Mouse (Mus musculus) left cerebral cortex, adult 2 months (tissue): Measurements from ENCODE around the gene Gm11060. TPM values are rescaled to one million over a fixed set of nuclear protein-coding genes. Genes with fewer than 3 reads are reported as not detected.

Source experiments
- DNase-seq, 2 experiments: peaks; one replicate each; pipeline ENCODE4 v3.0.0; 2021 to 2022; ENCODE audit warnings: low spot score in 2 of 2, mixed read lengths in 1 of 2; ENCODE audit errors: extremely low spot score in 1 of 2
- H3K27ac ChIP-seq: fragments of 200-600 bp; 2 replicates; pipeline ENCODE4 v1.8.1; 2022
- H3K4me3 ChIP-seq: fragments of 200-600 bp; 2 replicates; pipeline ENCODE4 v1.8.1; 2022
- CTCF ChIP-seq: fragments of 200-600 bp; IDR thresholded peaks from 2 replicates; pipeline ENCODE4 v1.8.1; 2022; ENCODE audit warnings: antibody characterized with exemption, mild to moderate bottlenecking, moderate library complexity
- intact Hi-C: fragments of 180-260 bp; cut with DNase I; formaldehyde crosslinking; loops from one replicate; pipeline ENCODE4 v1.15.1; 2025
- total RNA-seq, 2 experiments: library from RNA; stranded (reverse); gene quantifications; 2 replicates each; pipeline ENCODE4 v1.2.3; 2021

The Gm11060 gene
- total RNA-seq, 2 experiments from 2014 or later, result not detected

DNA sequence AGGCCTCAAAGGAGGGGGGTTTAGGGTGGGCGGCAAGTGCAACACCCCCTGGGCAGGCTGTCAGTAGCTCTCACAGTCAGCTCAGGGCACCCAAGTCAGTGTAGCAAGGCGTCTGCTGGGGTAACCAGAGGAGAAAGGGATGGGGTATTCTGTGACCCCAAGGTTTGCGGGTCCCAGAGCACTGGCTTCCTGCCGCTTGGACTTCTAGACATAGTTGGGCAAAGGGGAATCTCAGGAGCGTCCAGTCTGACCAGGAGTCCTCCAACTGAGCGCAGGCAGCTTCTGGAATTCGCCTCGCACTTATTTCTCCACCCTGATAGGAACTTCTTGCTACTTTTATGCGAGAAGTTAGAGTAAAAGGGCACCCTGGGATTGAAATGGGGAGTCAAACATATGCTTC lies 32.1 kb downstream of the Gm11060 start:
- no peak for TF ChIP-seq CTCF
- no peak overlapping the region for H3K27ac ChIP-seq
- no peak overlapping the region for H3K4me3 ChIP-seq
- intact Hi-C loops, result no loop called here
- no peak for DNase-seq

DNA sequence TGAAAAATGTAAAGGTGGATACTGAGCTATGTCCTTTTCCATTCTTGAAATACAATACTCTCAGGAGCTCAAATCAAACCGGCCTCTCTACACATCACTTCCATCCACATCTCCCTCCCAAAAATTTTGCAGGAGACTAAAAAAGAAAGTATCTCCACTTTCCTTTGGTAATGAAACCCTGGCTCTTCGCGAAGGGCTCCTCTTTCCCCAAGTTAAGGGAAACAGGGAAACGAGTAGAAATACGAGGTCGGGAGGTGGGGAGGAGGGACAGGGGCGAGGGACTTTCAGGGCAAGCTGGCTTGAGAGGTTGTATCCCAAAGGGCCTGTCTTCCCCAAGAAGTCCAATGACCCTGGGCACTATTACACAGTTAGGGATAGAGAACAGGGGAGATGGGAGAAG lies 32.6 kb downstream of the Gm11060 start:
- TF ChIP-seq CTCF, result no peak
- no peak for DNase-seq
- Histone ChIP-seq H3K4me3 (no peak overlapping the region), H3K27ac (no peak overlapping the region)
- intact Hi-C loops, result no loop called here

DNA sequence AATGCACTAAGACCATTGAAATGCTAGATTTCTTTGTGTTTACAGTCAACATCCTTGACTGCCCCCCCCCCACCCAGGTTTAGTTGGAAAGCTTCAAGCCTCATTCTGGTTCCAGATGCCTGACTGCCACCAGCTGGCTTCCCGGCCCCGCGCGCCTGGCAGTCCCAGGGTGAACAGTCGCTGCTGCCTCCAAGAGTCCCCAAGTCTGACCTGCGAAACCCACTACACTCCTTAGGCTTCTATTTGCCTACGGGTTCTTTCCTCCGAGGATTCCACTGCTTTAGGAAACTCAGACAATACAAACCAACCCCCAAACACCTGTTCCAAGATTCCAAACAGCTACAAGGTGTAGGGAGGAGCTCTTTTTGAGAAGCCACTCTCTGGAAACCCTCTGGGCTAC lies 33.4 kb downstream of the Gm11060 start:
- intact Hi-C loops, result loop anchor here (5.0 kb wide), 2 partner anchors 547 to 562 kb away; no protein-coding TSS in a partner anchor
- no peak for DNase-seq
- TF ChIP-seq CTCF, result no peak
- no peak overlapping the region for H3K27ac ChIP-seq
- no peak overlapping the region for H3K4me3 ChIP-seq

DNA sequence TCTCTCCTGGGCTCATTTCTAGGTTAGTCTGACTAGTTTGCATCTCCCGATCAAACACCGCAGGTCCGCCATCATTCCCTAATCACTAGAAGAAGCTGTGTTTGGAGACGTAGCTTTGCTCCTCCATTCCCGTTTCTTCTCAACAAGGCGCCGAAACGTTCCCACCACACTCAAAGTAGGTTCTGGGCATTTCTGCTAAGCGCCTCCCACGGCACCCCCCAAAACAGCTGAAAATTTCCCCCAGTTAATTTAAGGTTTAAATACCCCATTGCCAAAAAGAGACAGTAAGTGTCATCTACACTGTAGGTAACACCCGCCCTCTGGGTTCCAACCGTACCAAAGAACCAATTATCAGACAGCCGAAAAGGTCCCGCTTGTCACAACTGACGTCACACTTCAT lies 33.8 kb downstream of the Gm11060 start:
- Histone ChIP-seq H3K4me3 (no peak overlapping the region), H3K27ac (no peak overlapping the region)
- DNase-seq, result no peak
- intact Hi-C loops, result loop anchor here (5.0 kb wide), 2 partner anchors 547 to 562 kb away; no protein-coding TSS in a partner anchor
- no peak for TF ChIP-seq CTCF

DNA sequence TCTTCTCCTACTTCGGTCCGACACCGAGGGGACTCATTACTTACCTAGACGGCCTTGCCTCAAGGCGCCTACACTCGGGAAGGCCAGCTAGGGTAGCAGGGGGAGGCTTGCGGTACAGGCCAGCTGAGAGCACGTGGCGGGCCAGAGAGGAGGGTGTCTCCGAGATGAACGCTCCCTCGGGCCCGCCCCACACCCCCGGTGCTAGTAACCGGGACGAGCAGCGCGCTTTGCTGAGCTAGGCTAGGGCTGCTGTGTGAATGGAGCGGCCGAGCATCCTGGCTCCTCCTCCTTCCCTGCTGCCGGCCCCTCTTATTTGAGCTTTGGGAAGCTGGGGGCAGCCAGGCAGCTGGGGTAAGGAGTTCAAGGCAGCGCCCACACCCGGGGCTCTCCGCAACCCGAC lies 34.5 kb downstream of the Gm11060 start, which contains the start of gene Wt1:
Gene Wt1, plus strand, starts transcription at position 251 of the 400 bp plus-strand sequence.
- Histone ChIP-seq H3K27ac (no peak within 1 kb of the TSS), H3K4me3 (no peak within 1 kb of the TSS)
- intact Hi-C loops, result loop anchor here (5.0 kb wide), 2 partner anchors 546 to 561 kb away; no protein-coding TSS in a partner anchor
- no peak for DNase-seq
- TF ChIP-seq CTCF, result no peak

DNA sequence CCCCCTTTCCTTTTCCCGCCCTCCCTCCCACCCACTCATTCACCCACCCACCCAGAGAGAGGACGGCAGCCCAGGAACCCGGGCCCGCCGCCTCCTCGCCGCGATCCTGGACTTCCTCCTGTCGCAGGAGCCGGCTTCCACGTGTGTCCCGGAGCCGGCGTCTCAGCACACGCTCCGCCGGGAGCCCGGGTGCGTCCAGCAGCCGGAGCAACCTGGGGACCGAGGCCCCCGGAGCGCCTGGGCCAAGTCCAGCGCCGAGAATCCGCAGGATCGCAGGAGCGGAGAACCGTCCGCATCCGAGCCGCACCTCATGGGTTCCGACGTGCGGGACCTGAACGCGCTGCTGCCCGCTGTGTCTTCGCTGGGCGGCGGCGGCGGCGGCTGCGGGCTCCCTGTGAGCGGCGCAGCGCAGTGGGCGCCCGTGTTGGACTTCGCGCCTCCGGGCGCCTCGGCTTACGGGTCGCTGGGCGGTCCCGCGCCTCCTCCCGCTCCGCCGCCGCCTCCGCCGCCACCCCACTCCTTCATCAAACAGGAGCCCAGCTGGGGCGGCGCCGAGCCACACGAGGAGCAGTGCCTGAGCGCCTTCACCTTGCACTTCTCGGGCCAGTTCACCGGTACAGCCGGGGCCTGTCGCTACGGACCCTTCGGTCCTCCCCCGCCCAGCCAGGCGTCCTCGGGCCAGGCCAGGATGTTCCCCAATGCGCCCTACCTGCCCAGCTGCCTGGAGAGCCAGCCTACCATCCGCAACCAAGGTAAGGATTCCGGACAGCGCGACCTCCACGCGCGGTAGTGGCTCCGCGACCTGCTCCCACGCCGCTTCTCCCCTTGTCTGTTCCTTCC lies 35.1 kb downstream of the Gm11060 start:
- Histone ChIP-seq H3K4me3 (no peak overlapping the region), H3K27ac (no peak overlapping the region)
- no peak for DNase-seq
- no peak for TF ChIP-seq CTCF
- intact Hi-C loops, result loop anchor here (5.0 kb wide), 2 partner anchors 545 to 560 kb away; no protein-coding TSS in a partner anchor

DNA sequence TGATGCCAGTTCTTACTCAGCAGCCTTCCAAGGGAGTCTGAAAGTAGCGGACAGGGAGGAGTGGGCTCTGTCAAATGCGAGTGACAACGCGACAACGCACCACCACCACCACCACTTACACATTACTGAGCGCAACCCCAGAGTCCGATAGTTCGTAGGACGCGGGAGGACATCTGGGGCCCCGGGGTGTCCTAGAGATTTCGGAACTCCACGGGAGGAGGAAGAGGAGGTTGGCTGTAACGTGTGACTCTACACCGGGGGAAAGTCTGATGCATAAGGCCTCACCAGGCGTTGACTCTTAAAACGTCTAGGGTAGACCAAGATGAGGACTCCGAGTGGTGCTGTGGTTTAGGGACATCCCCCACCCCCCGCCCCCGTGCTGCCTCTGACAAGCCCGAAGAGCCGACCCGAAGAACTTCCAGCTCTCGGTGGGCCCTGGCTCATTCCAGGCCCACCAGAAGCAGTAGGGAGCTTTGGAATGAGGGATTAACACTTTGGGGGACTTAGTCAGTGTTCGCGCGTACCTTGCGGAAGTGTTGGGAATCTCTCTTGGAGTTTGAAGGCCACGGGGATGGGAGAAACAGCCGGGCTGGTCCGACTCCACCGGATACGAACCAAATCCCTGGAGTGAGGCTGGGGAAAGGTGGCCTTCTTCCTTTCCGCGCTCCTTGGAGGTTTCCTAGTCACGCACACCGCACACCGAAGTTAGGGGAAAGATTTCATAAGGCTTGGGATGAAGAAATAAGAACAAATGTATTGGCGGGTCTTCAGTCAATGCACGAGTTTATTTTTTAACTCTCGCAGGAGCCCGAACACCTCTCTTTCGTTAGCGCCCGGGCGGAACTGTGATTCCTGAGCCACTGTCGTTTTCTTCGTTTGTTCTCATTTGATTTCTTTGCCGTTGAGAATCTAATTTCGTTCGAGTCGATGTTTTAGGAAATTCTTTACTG lies 36.0 kb downstream of the Gm11060 start:
- DNase-seq, result no peak
- intact Hi-C loops, result loop anchor here (5.0 kb wide), 2 partner anchors 544 to 559 kb away; no protein-coding TSS in a partner anchor

DNA sequence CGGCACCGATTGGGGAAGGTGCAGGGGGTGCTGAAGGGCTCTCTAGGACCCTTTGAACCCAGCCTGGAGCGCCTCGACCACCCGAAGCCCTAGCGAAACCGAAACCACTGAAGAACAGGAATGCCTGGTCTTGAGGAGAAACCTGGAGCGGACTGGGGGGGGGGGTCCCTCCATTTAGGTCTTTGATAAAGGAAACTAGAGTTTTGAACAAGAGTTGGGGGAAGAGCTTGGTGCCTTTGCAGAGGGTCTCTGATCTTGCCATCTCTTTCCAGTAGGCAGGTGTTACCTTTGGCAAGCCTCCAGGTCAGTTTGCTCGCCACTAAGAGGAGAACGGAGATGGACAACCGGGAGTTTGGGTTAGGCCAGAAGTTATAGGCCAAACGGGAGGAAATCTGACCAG lies 36.7 kb downstream of the Gm11060 start:
- Histone ChIP-seq H3K4me3 (no peak overlapping the region), H3K27ac (no peak overlapping the region)
- DNase-seq, result no peak
- no peak for TF ChIP-seq CTCF
- intact Hi-C loops, result loop anchor here (5.0 kb wide), 2 partner anchors 544 to 559 kb away; no protein-coding TSS in a partner anchor

More for the DNA sequence above, 36.0 kb downstream of the Gm11060 start:
- no peak for TF ChIP-seq CTCF
- no peak overlapping the region for H3K27ac ChIP-seq
- no peak overlapping the region for H3K4me3 ChIP-seq

DNA sequence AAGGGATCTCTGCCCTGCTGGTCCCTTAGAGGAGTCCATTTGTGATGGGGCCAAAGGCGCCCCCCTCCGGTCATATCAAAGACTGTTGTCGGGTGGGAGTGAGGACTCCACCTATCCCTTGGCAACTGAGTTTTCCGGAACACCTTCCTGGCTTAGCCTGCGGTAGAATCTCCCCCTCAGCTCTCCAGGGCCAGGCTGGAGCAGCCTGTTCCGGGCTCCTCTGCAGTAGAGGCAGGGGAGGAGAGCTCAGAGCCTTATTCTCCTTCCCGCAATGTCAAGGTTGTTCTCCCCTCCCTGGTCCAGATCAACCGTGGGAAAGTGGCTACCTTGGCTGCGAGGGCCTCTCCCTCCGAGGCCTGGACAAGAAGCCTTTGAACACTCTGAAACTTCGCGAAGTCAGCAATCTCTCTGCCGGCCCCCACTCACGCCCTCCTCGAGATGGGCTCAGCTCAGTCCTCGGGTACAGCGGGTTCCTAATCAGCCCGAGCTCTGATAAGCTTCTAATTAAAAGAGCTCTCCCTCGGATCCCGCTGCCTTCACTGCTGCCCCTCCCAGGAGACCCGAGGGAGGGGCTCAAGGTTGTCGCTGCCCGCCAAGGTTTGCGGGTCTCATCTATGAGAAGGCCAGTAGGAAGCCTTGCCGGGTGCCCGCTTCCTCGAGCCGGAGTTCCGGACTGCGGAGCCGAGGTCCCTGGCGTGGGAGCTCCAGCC lies 38.7 kb downstream of the Gm11060 start:
- Histone ChIP-seq H3K27ac (no peak overlapping the region), H3K4me3 (no peak overlapping the region)
- intact Hi-C loops, result no loop called here
- DNase-seq, result no peak
- TF ChIP-seq CTCF, result no peak

DNA sequence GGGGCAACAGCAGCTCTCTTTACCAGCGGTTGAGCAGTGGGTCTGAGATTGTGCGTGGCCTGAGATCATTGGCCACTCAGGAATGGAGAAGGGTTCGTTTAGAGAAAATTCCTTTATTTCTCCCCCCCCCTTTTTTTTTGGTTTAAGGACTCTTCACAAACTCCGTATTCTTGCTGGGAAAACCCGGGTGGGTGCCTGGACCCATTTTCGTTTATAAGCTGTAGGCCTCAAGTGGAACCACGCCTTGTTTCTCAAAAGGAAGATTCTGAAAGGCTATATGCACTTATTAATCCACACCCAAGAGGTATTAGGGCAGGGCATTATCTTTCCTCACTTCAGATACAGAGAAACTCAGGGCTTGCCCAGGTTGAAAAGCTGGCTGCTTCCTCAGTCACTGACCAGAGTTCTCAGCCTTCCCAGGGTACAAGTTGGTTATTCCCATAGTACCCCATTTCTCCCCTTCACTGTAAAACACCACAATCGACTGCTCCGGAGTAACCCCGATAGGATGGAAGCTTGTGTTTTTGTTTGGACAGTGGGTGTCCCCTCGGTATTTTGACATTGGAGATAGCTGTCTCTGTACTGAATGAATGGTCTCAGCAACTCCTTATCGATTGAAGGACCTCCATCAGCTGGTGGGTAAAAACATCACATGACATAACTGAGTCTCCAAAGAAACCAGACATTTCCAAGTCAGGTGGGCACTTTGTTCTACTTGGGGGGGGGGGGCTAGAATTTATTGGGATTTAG lies 39.4 kb downstream of the Gm11060 start:
- TF ChIP-seq CTCF, result no peak
- H3K27ac ChIP-seq, result no peak overlapping the region
- intact Hi-C loops, result no loop called here
- H3K4me3 ChIP-seq, result no peak overlapping the region
- no peak for DNase-seq

DNA sequence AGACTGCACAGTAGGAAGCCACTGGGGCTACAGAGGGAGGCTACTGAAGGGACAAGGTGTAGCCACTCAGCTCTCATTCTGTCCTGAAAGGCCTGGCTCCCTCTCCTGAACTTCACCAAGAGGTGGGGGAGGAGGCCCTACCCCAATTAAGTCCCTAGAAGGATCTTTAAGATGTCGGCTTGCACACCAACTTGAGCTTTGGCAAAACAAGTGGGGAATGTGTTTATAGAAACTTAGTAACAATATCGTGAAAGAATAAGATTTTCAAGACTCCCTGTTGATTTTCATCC lies 39.9 kb downstream of the Gm11060 start:
- intact Hi-C loops, result no loop called here
- no peak for TF ChIP-seq CTCF
- DNase-seq, result no peak
- Histone ChIP-seq H3K27ac (no peak overlapping the region), H3K4me3 (no peak overlapping the region)
